In the genomic region with DNA sequence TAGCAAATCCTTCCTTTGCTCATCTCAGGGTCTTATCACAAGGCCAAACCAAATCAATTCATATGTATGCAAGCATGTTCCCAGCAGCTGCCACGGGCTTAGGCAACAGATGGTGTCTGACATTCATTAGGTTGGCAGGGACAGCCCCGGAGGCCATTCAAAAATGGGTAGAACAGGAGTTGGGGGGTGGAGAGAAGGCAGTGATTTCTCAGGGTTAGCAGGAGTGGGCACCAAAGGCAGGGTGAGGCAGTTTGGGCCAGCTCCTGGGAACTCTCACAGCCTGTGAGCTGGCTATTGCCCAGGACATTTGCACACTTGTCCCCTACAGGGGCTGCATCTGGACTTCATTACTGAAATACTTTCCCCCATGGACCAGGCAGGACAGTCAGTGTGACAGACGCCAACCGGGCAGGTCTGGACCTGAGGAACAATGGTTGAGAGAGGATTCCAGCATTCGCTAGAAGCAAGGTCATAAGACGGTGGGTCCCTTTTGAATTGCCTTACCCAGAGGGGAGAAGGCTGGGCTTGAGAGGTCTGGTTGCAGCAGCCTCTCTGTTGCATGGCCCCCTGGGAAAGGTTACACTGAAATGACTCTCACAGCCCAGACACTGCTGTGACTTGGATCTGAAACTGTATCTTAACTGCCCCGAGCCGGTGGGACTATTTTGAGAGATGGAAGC, we compare ENCODE assay signal across 9 mouse cellular contexts. TPM values are rescaled to one million over a fixed set of nuclear protein-coding genes. Genes with fewer than 3 reads are reported as not detected.
A peak's percentile ranks its signal among the peaks of the same experiment; 100 is the strongest.
DNase-seq lines count a peak whose midpoint lies in the region; ATAC-seq lines count a peak whose summit lies in the region.
"Had no signal": no experiment of that assay in that cellular context is flagged by ENCODE, and none has a peak within 500 bp of the region (broad histone marks: within the 10 kb centered on the region; RNA-seq: fewer than 3 reads in every experiment).

No protein-coding gene starts in this region.

- no peak overlapping the region for H3K4me2 ChIP-seq in heart, embryonic 12.5 days
- H3K4me2 ChIP-seq in hindbrain, embryonic 13.5 days = no peak overlapping the region
- no peak overlapping the region for H3K4me2 ChIP-seq in neural tube, embryonic 13.5 days

- DNase-seq in heart, postnatal 10 days = peak; percentile 12 to 18
- DNase-seq in cerebellum, postnatal 36 days = peak; percentile 62 to 64
- no peak for DNase-seq in spleen, postnatal 36 days (ENCODE audit: low spot score in 2 of 2)
- DNase-seq in lung, postnatal 4 days = no peak
- DNase-seq: lung, adult 2 months had no signal

- no peak overlapping the region for H3K9ac ChIP-seq in heart, embryonic 12.5 days
- H3K9ac ChIP-seq in hindbrain, embryonic 13.5 days = peak overlapping the region; percentile 9; the same call in 1 of the 2 replicates
- no peak overlapping the region for H3K9ac ChIP-seq in neural tube, embryonic 13.5 days

- H3K4me1 ChIP-seq in heart, embryonic 12.5 days (replicated peaks) = peaks cover 12% of the 10 kb centered on the region
- peaks cover 40% of the 10 kb centered on the region for H3K4me1 ChIP-seq in hindbrain, embryonic 13.5 days (replicated peaks)
- peaks cover 37% of the 10 kb centered on the region for H3K4me1 ChIP-seq in neural tube, embryonic 13.5 days (replicated peaks)

- intact Hi-C loops in heart, postnatal 10 days (cut with DNase I) = no loop called here

- H3K27ac ChIP-seq in heart, embryonic 12.5 days (ENCODE audit: poor library complexity, severe bottlenecking) = no peak overlapping the region
- peak overlapping the region; percentile 77 for H3K27ac ChIP-seq in hindbrain, embryonic 13.5 days
- peak overlapping the region; percentile 73 for H3K27ac ChIP-seq in neural tube, embryonic 13.5 days (replicated peaks)

- ATAC-seq in heart, embryonic 12.5 days (ENCODE audit: insufficient number of reproducible peaks, low FRiP score) = no peak
- peak; percentile 83 for ATAC-seq in hindbrain, embryonic 13.5 days (ENCODE audit: low FRiP score)
- peak; percentile 73 for ATAC-seq in neural tube, embryonic 13.5 days (ENCODE audit: low read depth)
- no peak for ATAC-seq in frontal cortex, adult (ENCODE audit: low TSS enrichment)

- H3K4me3 ChIP-seq in heart, embryonic 12.5 days = no peak overlapping the region
- H3K4me3 ChIP-seq in hindbrain, embryonic 13.5 days = no peak overlapping the region
- H3K4me3 ChIP-seq in neural tube, embryonic 13.5 days = no peak overlapping the region

- 42% methylated on average over 8 of the region's 8 CpGs for WGBS in heart, embryonic 12.5 days
- WGBS in hindbrain, embryonic 13.5 days = 19% methylated on average over 8 of the region's 8 CpGs
- WGBS in neural tube, embryonic 13.5 days = 22% methylated on average over 8 of the region's 8 CpGs

- no peaks in the 10 kb centered on the region for H3K9me3 ChIP-seq in heart, embryonic 12.5 days (replicated peaks)
- no peaks in the 10 kb centered on the region for H3K9me3 ChIP-seq in hindbrain, embryonic 13.5 days
- H3K9me3 ChIP-seq in neural tube, embryonic 13.5 days = no peaks in the 10 kb centered on the region

- H3K36me3 ChIP-seq in heart, embryonic 12.5 days = no peaks in the 10 kb centered on the region
- no peaks in the 10 kb centered on the region for H3K36me3 ChIP-seq in hindbrain, embryonic 13.5 days
- H3K36me3 ChIP-seq in neural tube, embryonic 13.5 days = no peaks in the 10 kb centered on the region

- H3K27me3 ChIP-seq in heart, embryonic 12.5 days (replicated peaks) = no peaks in the 10 kb centered on the region
- no peaks in the 10 kb centered on the region for H3K27me3 ChIP-seq in hindbrain, embryonic 13.5 days
- no peaks in the 10 kb centered on the region for H3K27me3 ChIP-seq in neural tube, embryonic 13.5 days

RNA-seq across cellular contexts. Expression of a gene that starts 10.3 kb away (rescaled TPM):
- total RNA-seq in heart, postnatal 10 days (2021) = 1 to 10 TPM; 7.7 to 8.7 TPM
- 6.1 and 6.4 TPM in 2 replicates for polyA plus RNA-seq in heart, embryonic 12.5 days (2016; fragmentation: Nextera tagmentation; extraction: Ambion mirVana)
- polyA plus RNA-seq in hindbrain, embryonic 13.5 days (2015; fragmentation: Nextera tagmentation; extraction: Ambion mirVana) = 9.0 and 9.4 TPM in 2 replicates
- 6.9 and 7.2 TPM in 2 replicates for polyA plus RNA-seq in neural tube, embryonic 13.5 days (2015; fragmentation: Nextera tagmentation; extraction: Ambion mirVana)

Comparison
In these comparisons a context has a peak if more than half of its experiments do, and no peak if none do; other contexts are left out.
1. DNase-seq: peak in heart, postnatal 10 days (2 of 2) and cerebellum, postnatal 36 days (2 of 2); none in spleen, postnatal 36 days (0 of 2) and lung, postnatal 4 days (0 of 2).
2. ATAC-seq: peak in hindbrain, embryonic 13.5 days (single experiment) and neural tube, embryonic 13.5 days (single experiment); none in heart, embryonic 12.5 days (single experiment) and frontal cortex, adult (single experiment).